Comparison of ENCODE assay signal across 19 mouse cellular contexts in genomic region chr11:6580065-6580750, GRCm38 (mm10). TPM values are rescaled to one million over a fixed set of nuclear protein-coding genes. Genes with fewer than 3 reads are reported as not detected.
A peak's percentile ranks its signal among the peaks of the same experiment; 100 is the strongest.
DNase-seq lines count a peak whose midpoint lies in the region; ATAC-seq and TF ChIP-seq lines count a peak whose summit lies in the region.
"Had no signal": no experiment of that assay in that cellular context is flagged by ENCODE, and none has a peak within 500 bp of the region (broad histone marks: within the 10 kb centered on the region; RNA-seq: fewer than 3 reads in every experiment).

No protein-coding gene starts in this region.

- H3K9me3 ChIP-seq in intestine, embryonic 16.5 days (ENCODE audit: control insufficient read depth, low read length), result no peaks in the 10 kb centered on the region
- no peaks in the 10 kb centered on the region for H3K9me3 ChIP-seq in intestine, postnatal 0 days (ENCODE audit: control insufficient read depth)
- no peaks in the 10 kb centered on the region for H3K9me3 ChIP-seq in neural tube, embryonic 13.5 days
- H3K9me3 ChIP-seq in hindbrain, embryonic 14.5 days (ENCODE audit: control insufficient read depth, low read length), result no peaks in the 10 kb centered on the region
- H3K9me3 ChIP-seq in stomach, postnatal 0 days (ENCODE audit: control insufficient read depth, low read length), result no peaks in the 10 kb centered on the region
- H3K9me3 ChIP-seq: heart, embryonic 15.5 days; midbrain, embryonic 12.5 days had no signal

- DNase-seq in neural tube, embryonic 10.5 days (ENCODE audit: extremely low spot score, low spot score), result no peak
- DNase-seq in hindbrain, embryonic 14.5 days (ENCODE audit: low spot score), result no peak
- DNase-seq in stomach, postnatal 0 days (ENCODE audit: low spot score), result no peak
- no peak for DNase-seq in ovary, postnatal 14 days (ENCODE audit: low spot score)
- DNase-seq: adrenal gland, postnatal 36 days; cerebellum, postnatal 25 days; kidney, adult 9 months; kidney, postnatal 4 days; lung, postnatal 14 days; right cerebral cortex, postnatal 25 days; thymus, adult 2 months had no signal

- no peak overlapping the region for H3K4me2 ChIP-seq in intestine, embryonic 16.5 days (ENCODE audit: low read depth, low read length)
- no peak overlapping the region for H3K4me2 ChIP-seq in intestine, postnatal 0 days (replicated peaks; ENCODE audit: low read depth)
- no peak overlapping the region for H3K4me2 ChIP-seq in neural tube, embryonic 13.5 days
- H3K4me2 ChIP-seq in hindbrain, embryonic 14.5 days (replicated peaks), result no peak overlapping the region
- H3K4me2 ChIP-seq in stomach, postnatal 0 days (replicated peaks; ENCODE audit: low read depth), result no peak overlapping the region
- H3K4me2 ChIP-seq: heart, embryonic 15.5 days; midbrain, embryonic 12.5 days had no signal

- no peaks in the 10 kb centered on the region for H3K27me3 ChIP-seq in intestine, embryonic 16.5 days (replicated peaks; ENCODE audit: control insufficient read depth, insufficient read depth, low read length)
- H3K27me3 ChIP-seq in intestine, postnatal 0 days (replicated peaks; ENCODE audit: control insufficient read depth, insufficient read depth, low read length), result no peaks in the 10 kb centered on the region
- no peaks in the 10 kb centered on the region for H3K27me3 ChIP-seq in neural tube, embryonic 13.5 days
- no peaks in the 10 kb centered on the region for H3K27me3 ChIP-seq in hindbrain, embryonic 14.5 days (ENCODE audit: control insufficient read depth, insufficient read depth, low read length)
- no peaks in the 10 kb centered on the region for H3K27me3 ChIP-seq in stomach, postnatal 0 days (ENCODE audit: control insufficient read depth, insufficient read depth, low read length)
- H3K27me3 ChIP-seq: heart, embryonic 15.5 days; midbrain, embryonic 12.5 days had no signal

- no peak overlapping the region for H3K27ac ChIP-seq in intestine, embryonic 16.5 days (ENCODE audit: low read length)
- no peak overlapping the region for H3K27ac ChIP-seq in intestine, postnatal 0 days (ENCODE audit: low read depth, low read length)
- peak overlapping the region; percentile 33; the same call in 1 of the 2 replicates for H3K27ac ChIP-seq in neural tube, embryonic 13.5 days (replicated peaks)
- H3K27ac ChIP-seq in hindbrain, embryonic 14.5 days, result no peak overlapping the region
- no peak overlapping the region for H3K27ac ChIP-seq in stomach, postnatal 0 days (replicated peaks)
- H3K27ac ChIP-seq: heart, embryonic 15.5 days; liver, embryonic 14.5 days; midbrain, embryonic 12.5 days had no signal

- H3K36me3 ChIP-seq in intestine, embryonic 16.5 days (ENCODE audit: control insufficient read depth, insufficient read depth, low read length), result peaks cover 6% of the 10 kb centered on the region; the same call in 1 of the 2 replicates
- H3K36me3 ChIP-seq in intestine, postnatal 0 days (ENCODE audit: control insufficient read depth, insufficient read depth), result peaks cover 18% of the 10 kb centered on the region; the same call in 1 of the 2 replicates
- peaks cover 25% of the 10 kb centered on the region for H3K36me3 ChIP-seq in neural tube, embryonic 13.5 days
- peaks cover 11% of the 10 kb centered on the region for H3K36me3 ChIP-seq in hindbrain, embryonic 14.5 days (replicated peaks; ENCODE audit: control insufficient read depth, insufficient read depth)
- peaks cover 11% of the 10 kb centered on the region; the same call in 1 of the 2 replicates for H3K36me3 ChIP-seq in stomach, postnatal 0 days (ENCODE audit: control insufficient read depth, insufficient read depth, low read length)

- TF ChIP-seq CTCF in intestine, postnatal 0 days (IDR thresholded peaks at IDR 0.05; ENCODE audit: low read depth), result no peak
- no peak for TF ChIP-seq CTCF in stomach, postnatal 0 days (IDR thresholded peaks at IDR 0.05; ENCODE audit: low read depth)

- no peaks in the 10 kb centered on the region for H3K4me1 ChIP-seq in intestine, embryonic 16.5 days (ENCODE audit: control insufficient read depth, insufficient read depth, low read length)
- no peaks in the 10 kb centered on the region for H3K4me1 ChIP-seq in intestine, postnatal 0 days (replicated peaks; ENCODE audit: control insufficient read depth, insufficient read depth, low read length)
- H3K4me1 ChIP-seq in neural tube, embryonic 13.5 days (replicated peaks), result peaks cover 9% of the 10 kb centered on the region
- no peaks in the 10 kb centered on the region; the same call in 1 of the 2 replicates for H3K4me1 ChIP-seq in hindbrain, embryonic 14.5 days (replicated peaks; ENCODE audit: control insufficient read depth, insufficient read depth, low read length)
- no peaks in the 10 kb centered on the region for H3K4me1 ChIP-seq in stomach, postnatal 0 days (replicated peaks; ENCODE audit: control insufficient read depth, insufficient read depth)

- ATAC-seq in intestine, embryonic 16.5 days, result 0 out of 2 replicates have a peak, but pooled peaks have one; percentile 31
- no peak for ATAC-seq in intestine, postnatal 0 days
- no peak for ATAC-seq in neural tube, embryonic 13.5 days (ENCODE audit: low read depth)
- ATAC-seq in hindbrain, embryonic 14.5 days (ENCODE audit: low FRiP score), result 0 out of 2 replicates have a peak, but pooled peaks have one; percentile 32
- ATAC-seq in stomach, postnatal 0 days (ENCODE audit: low FRiP score, low TSS enrichment), result 0 out of 2 replicates have a peak, but pooled peaks have one; percentile 12
- ATAC-seq: CD4-positive, CD25-positive, alpha-beta regulatory T cell, adult 4 months had no signal

- no peak for TF ChIP-seq EP300 in stomach, postnatal 0 days (optimal IDR thresholded peaks at IDR 0.05)

- H3K4me3 ChIP-seq in intestine, embryonic 16.5 days (ENCODE audit: low read length), result no peak overlapping the region
- H3K4me3 ChIP-seq in intestine, postnatal 0 days (ENCODE audit: low read depth, low read length), result no peak overlapping the region
- no peak overlapping the region for H3K4me3 ChIP-seq in neural tube, embryonic 13.5 days
- H3K4me3 ChIP-seq in hindbrain, embryonic 14.5 days (replicated peaks; ENCODE audit: low read length), result no peak overlapping the region
- H3K4me3 ChIP-seq in stomach, postnatal 0 days (ENCODE audit: low read depth, low read length), result no peak overlapping the region
- H3K4me3 ChIP-seq: heart, embryonic 15.5 days; midbrain, embryonic 12.5 days had no signal

- 69% methylated on average over 4 of the region's 4 CpGs for WGBS in intestine, embryonic 16.5 days
- 71% methylated on average over 4 of the region's 4 CpGs for WGBS in intestine, postnatal 0 days
- 60% methylated on average over 4 of the region's 4 CpGs for WGBS in neural tube, embryonic 13.5 days
- 46% methylated on average over 4 of the region's 4 CpGs for WGBS in hindbrain, embryonic 14.5 days
- WGBS in stomach, postnatal 0 days, result 71% methylated on average over 4 of the region's 4 CpGs

- no peak overlapping the region for H3K9ac ChIP-seq in intestine, embryonic 16.5 days (ENCODE audit: low read depth, low read length)
- no peak overlapping the region for H3K9ac ChIP-seq in intestine, postnatal 0 days (ENCODE audit: low read depth, low read length)
- H3K9ac ChIP-seq in neural tube, embryonic 13.5 days, result no peak overlapping the region
- no peak overlapping the region for H3K9ac ChIP-seq in hindbrain, embryonic 14.5 days
- no peak overlapping the region for H3K9ac ChIP-seq in stomach, postnatal 0 days (ENCODE audit: low read length)
- H3K9ac ChIP-seq: heart, embryonic 15.5 days; liver, embryonic 14.5 days; midbrain, embryonic 12.5 days had no signal

RNA-seq across cellular contexts. Expression of gene Nacad, which starts 25.6 kb away (rescaled TPM):
- 5.5 and 7.1 TPM in 2 replicates for polyA plus RNA-seq in intestine, embryonic 16.5 days (2015; fragmentation: Nextera tagmentation; extraction: Ambion mirVana)
- 4.0 and 4.8 TPM in 2 replicates for polyA plus RNA-seq in intestine, postnatal 0 days (2015; fragmentation: Nextera tagmentation; extraction: Ambion mirVana)
- 103 and 110 TPM in 2 replicates for polyA plus RNA-seq in neural tube, embryonic 13.5 days (2015; fragmentation: Nextera tagmentation; extraction: Ambion mirVana)
- polyA plus RNA-seq in hindbrain, embryonic 14.5 days (2014; fragmentation: Nextera tagmentation; extraction: Ambion mirVana), result 75.2 and 75.9 TPM in 2 replicates
- polyA plus RNA-seq in stomach, postnatal 0 days (2015; fragmentation: Nextera tagmentation; extraction: Ambion mirVana), result 7.3 and 7.4 TPM in 2 replicates

RNA-seq across cellular contexts. Expression of gene Ccm2, which starts 33.5 kb away (rescaled TPM):
- polyA plus RNA-seq in intestine, embryonic 16.5 days (2015; fragmentation: Nextera tagmentation; extraction: Ambion mirVana), result 67.7 and 69.9 TPM in 2 replicates
- 37.2 and 39.6 TPM in 2 replicates for polyA plus RNA-seq in intestine, postnatal 0 days (2015; fragmentation: Nextera tagmentation; extraction: Ambion mirVana)
- polyA plus RNA-seq in neural tube, embryonic 13.5 days (2015; fragmentation: Nextera tagmentation; extraction: Ambion mirVana), result 95.1 and 99.8 TPM in 2 replicates
- polyA plus RNA-seq in hindbrain, embryonic 14.5 days (2014; fragmentation: Nextera tagmentation; extraction: Ambion mirVana), result 89.0 and 89.4 TPM in 2 replicates
- polyA plus RNA-seq in stomach, postnatal 0 days (2015; fragmentation: Nextera tagmentation; extraction: Ambion mirVana), result 45.7 and 45.9 TPM in 2 replicates

RNA-seq across cellular contexts. Expression of gene Tbrg4, which starts 45.7 kb away (rescaled TPM):
- polyA plus RNA-seq in intestine, embryonic 16.5 days (2015; fragmentation: Nextera tagmentation; extraction: Ambion mirVana), result 64.0 and 64.2 TPM in 2 replicates
- polyA plus RNA-seq in intestine, postnatal 0 days (2015; fragmentation: Nextera tagmentation; extraction: Ambion mirVana), result 30.8 and 32.6 TPM in 2 replicates
- polyA plus RNA-seq in neural tube, embryonic 13.5 days (2015; fragmentation: Nextera tagmentation; extraction: Ambion mirVana), result 29.9 and 31.7 TPM in 2 replicates
- polyA plus RNA-seq in hindbrain, embryonic 14.5 days (2014; fragmentation: Nextera tagmentation; extraction: Ambion mirVana), result 25.7 and 26.5 TPM in 2 replicates
- polyA plus RNA-seq in stomach, postnatal 0 days (2015; fragmentation: Nextera tagmentation; extraction: Ambion mirVana), result 29.3 and 31.2 TPM in 2 replicates

RNA-seq across cellular contexts. Expression of gene Wap, which starts 58.2 kb away (rescaled TPM):
- not detected in 2 replicates for polyA plus RNA-seq in intestine, embryonic 16.5 days (2015; fragmentation: Nextera tagmentation; extraction: Ambion mirVana)
- 1.3 and 4.3 TPM in 2 replicates for polyA plus RNA-seq in intestine, postnatal 0 days (2015; fragmentation: Nextera tagmentation; extraction: Ambion mirVana)
- polyA plus RNA-seq in neural tube, embryonic 13.5 days (2015; fragmentation: Nextera tagmentation; extraction: Ambion mirVana), result not detected in 2 replicates
- polyA plus RNA-seq in hindbrain, embryonic 14.5 days (2014; fragmentation: Nextera tagmentation; extraction: Ambion mirVana), result not detected in 2 replicates
- polyA plus RNA-seq in stomach, postnatal 0 days (2015; fragmentation: Nextera tagmentation; extraction: Ambion mirVana), result 2.6 and 5.3 TPM in 2 replicates
- polyA plus RNA-seq: CD4-positive, CD25-positive, alpha-beta regulatory T cell, adult 4 months; heart, embryonic 15.5 days; limb, embryonic 11.5 days; liver, embryonic 14.5 days; midbrain, embryonic 12.5 days had no signal

RNA-seq across cellular contexts. Expression of gene Myo1g, which starts 59.4 kb away (rescaled TPM):
- 2.3 and 3.1 TPM in 2 replicates for polyA plus RNA-seq in intestine, embryonic 16.5 days (2015; fragmentation: Nextera tagmentation; extraction: Ambion mirVana)
- polyA plus RNA-seq in intestine, postnatal 0 days (2015; fragmentation: Nextera tagmentation; extraction: Ambion mirVana), result 0.87 and 0.95 TPM in 2 replicates
- polyA plus RNA-seq in neural tube, embryonic 13.5 days (2015; fragmentation: Nextera tagmentation; extraction: Ambion mirVana), result 0.52 TPM in 2 replicates
- polyA plus RNA-seq in hindbrain, embryonic 14.5 days (2014; fragmentation: Nextera tagmentation; extraction: Ambion mirVana), result 0.31 and 0.74 TPM in 2 replicates
- 0.77 and 0.85 TPM in 2 replicates for polyA plus RNA-seq in stomach, postnatal 0 days (2015; fragmentation: Nextera tagmentation; extraction: Ambion mirVana)

Comparison
In these comparisons a context has a peak if more than half of its experiments do, and no peak if none do; other contexts are left out.
1. ATAC-seq: peak in intestine, embryonic 16.5 days (single experiment), hindbrain, embryonic 14.5 days (single experiment) and stomach, postnatal 0 days (single experiment); none in intestine, postnatal 0 days (single experiment) and neural tube, embryonic 13.5 days (single experiment).